Mouse (Mus musculus) embryonic facial prominence, embryonic 15.5 days (tissue): ENCODE data around the gene Lrrc74a. TPM values are rescaled to one million over a fixed set of nuclear protein-coding genes. Genes with fewer than 3 reads are reported as not detected.

Experiments used
- ATAC-seq: fragments of 200-750 bp; cut with Nextera tagmentation; 2 replicates; pipeline ENCODE4 v1.8.0; 2017; ENCODE audit warnings: low read depth, moderate TSS enrichment; ENCODE audit not compliant: insufficient number of reproducible peaks, low FRiP score, low TSS enrichment
- H3K27ac ChIP-seq: fragments of 300-500 bp; sonication (generic); replicated peaks from 2 replicates; pipeline ENCODE4 v1.5.1; 2015; ENCODE audit warnings: mild to moderate bottlenecking, inconsistent platforms
- H3K27me3 ChIP-seq: fragments of 300-500 bp; sonication (generic); 2 replicates; pipeline ENCODE4 v1.6.1; 2015; ENCODE audit warnings: inconsistent platforms
- H3K36me3 ChIP-seq: fragments of 300-500 bp; sonication (generic); 2 replicates; pipeline ENCODE4 v1.6.1; 2015; ENCODE audit warnings: mild to moderate bottlenecking, inconsistent platforms
- H3K4me1 ChIP-seq: fragments of 300-500 bp; sonication (generic); 2 replicates; pipeline ENCODE4 v1.6.1; 2015; ENCODE audit warnings: inconsistent platforms
- H3K4me2 ChIP-seq: fragments of 300-500 bp; sonication (generic); replicated peaks from 2 replicates; pipeline ENCODE4 v1.6.1; 2015; ENCODE audit warnings: mild to moderate bottlenecking, inconsistent platforms
- H3K4me3 ChIP-seq: fragments of 300-500 bp; sonication (generic); replicated peaks from 2 replicates; pipeline ENCODE4 v1.5.1; 2015; ENCODE audit warnings: mild to moderate bottlenecking, inconsistent platforms
- H3K9ac ChIP-seq: fragments of 300-500 bp; sonication (generic); 2 replicates; pipeline ENCODE4 v1.6.1; 2015; ENCODE audit warnings: inconsistent platforms
- H3K9me3 ChIP-seq: fragments of 300-500 bp; sonication (generic); replicated peaks from 2 replicates; pipeline ENCODE4 v1.6.1; 2016; ENCODE audit warnings: inconsistent platforms
- WGBS: fragments of 180-500 bp; shearing (Covaris S2); methylation state at CpG from one replicate; pipeline ENCODE4 v1.1.7; 2015; 5-methylcytosine and 5-hydroxymethylcytosine counted together
- polyA plus RNA-seq: library from polyadenylated mRNA; unstranded; fragments of >200 nt; fragmentation: Nextera tagmentation; extraction: Ambion mirVana; gene quantifications from 2 replicates; pipeline ENCODE4 v1.2.1, GENCODE M21; 2015

The Lrrc74a gene
- polyA plus RNA-seq, 1 experiment from 2014 or later, result not detected

DNA sequence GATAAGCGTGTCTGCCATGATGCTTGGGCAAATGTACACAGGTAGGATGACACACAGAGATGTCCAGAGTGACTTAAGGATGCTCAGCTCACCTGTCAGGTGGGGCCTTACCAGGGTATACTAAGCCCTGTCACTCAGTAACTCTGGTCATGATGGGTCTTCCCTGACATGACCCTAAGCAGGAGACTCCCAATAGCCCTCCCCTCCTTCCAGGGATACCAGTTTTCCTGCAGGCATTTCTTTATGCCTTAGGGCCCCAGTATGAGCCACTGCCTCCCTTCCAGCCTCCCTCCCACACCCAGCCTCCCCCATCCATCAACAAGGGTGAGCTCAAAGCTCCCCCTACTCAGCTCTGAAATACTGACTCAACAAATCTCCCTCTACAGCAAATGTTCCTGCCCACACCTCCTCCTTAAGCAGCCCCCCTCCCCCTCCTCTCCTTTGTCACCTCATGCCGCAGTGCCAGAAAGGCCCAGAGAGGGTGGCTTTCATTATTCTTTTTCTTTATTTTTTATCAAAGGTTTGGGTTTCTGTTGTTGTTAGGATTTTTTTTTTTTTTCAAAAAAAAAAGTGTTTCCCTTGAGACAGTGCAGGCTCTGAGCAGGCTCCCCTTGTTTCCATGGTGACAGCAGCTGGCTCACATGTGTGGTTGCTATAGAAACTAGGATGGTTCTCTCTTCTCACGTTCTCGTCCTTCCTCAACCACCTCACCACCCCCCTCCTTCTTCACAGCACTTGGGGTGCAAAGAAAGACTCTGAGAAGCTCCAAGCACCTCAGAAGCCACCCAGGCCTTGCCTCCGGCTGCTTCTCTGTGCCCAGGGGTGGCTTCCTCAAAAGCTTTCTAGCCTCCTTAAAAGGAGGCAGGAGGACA lies 73.0 kb downstream of the Lrrc74a start:
- Histone ChIP-seq H3K9me3 (no peaks in the 10 kb centered on the region), H3K4me2 (no peak overlapping the region), H3K27me3 (no peaks in the 10 kb centered on the region), H3K27ac (peak overlapping the region; percentile 66), H3K36me3 (no peaks in the 10 kb centered on the region), H3K4me1 (peaks cover 85% of the 10 kb centered on the region), H3K4me3 (no peak overlapping the region), H3K9ac (no peak overlapping the region)
- no peak for ATAC-seq
- 17% methylated on average over 5 of the region's 5 CpGs for WGBS

DNA sequence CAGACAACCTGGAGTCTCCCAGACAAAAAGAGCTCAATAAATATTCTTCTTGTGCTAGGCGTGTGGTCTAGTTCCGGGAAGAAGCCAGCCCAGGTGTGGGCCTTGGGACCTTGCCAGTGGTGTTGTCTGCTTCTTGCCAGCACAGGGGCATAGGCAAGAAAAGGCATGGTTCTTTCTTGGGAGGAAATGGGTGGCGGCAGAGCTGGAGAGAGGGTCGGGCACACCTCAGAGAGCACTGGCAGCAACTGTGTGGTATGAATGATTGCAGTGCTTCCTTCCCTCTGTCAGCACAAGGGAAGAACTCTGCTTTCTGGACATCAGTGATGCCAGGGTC lies 73.6 kb downstream of the Lrrc74a start:
- no peak overlapping the region for H3K4me2 ChIP-seq
- WGBS, result 24% methylated on average over 4 of the region's 4 CpGs
- no peaks in the 10 kb centered on the region for H3K9me3 ChIP-seq
- H3K27ac ChIP-seq, result peak overlapping the region; percentile 66
- H3K4me3 ChIP-seq, result no peak overlapping the region
- H3K27me3 ChIP-seq, result no peaks in the 10 kb centered on the region
- ATAC-seq, result no peak
- H3K9ac ChIP-seq, result no peak overlapping the region
- H3K4me1 ChIP-seq, result peaks cover 79% of the 10 kb centered on the region
- no peaks in the 10 kb centered on the region for H3K36me3 ChIP-seq

DNA sequence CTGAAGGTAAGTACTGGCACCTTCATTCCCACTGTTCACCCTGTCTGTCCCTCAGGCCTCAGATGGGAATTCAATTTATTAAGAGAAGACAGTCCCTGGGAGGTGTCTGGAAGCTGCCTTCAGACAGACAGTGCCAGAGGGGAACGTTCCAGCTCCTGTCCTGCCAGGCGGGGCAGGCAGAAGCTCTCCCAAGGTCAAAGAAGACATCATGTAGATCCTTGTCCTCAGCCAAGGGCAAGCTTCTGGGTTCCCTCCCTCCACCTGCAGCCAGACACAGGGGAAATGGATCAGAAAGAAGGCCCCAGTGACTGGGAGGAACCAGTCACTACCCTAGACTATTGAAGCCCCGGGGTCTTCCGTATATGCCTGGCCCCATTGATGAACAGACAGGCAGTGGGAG lies 74.7 kb downstream of the Lrrc74a start:
- WGBS, result 74% methylated on average over 4 of the region's 4 CpGs
- no peak for ATAC-seq
- peaks cover 69% of the 10 kb centered on the region for H3K4me1 ChIP-seq
- no peak overlapping the region for H3K4me3 ChIP-seq
- H3K4me2 ChIP-seq, result no peak overlapping the region
- H3K9ac ChIP-seq, result no peak overlapping the region
- H3K9me3 ChIP-seq, result no peaks in the 10 kb centered on the region
- no peaks in the 10 kb centered on the region for H3K36me3 ChIP-seq
- H3K27me3 ChIP-seq, result no peaks in the 10 kb centered on the region
- H3K27ac ChIP-seq, result 0 out of 2 replicates have a peak overlapping the region, but pooled peaks have one; percentile 7

- no peak overlapping the region for H3K9ac ChIP-seq
- H3K27ac ChIP-seq, result peak overlapping the region; percentile 84; the same call in 1 of the 2 replicates
- no peak for ATAC-seq
- no peaks in the 10 kb centered on the region for H3K36me3 ChIP-seq
- peaks cover 57% of the 10 kb centered on the region for H3K4me1 ChIP-seq
- no peaks in the 10 kb centered on the region for H3K9me3 ChIP-seq
- no peaks in the 10 kb centered on the region for H3K27me3 ChIP-seq
- H3K4me2 ChIP-seq, result no peak overlapping the region
- 84% methylated on average over 1 of the region's 1 CpGs for WGBS
- no peak overlapping the region for H3K4me3 ChIP-seq
Observed at GRCm38 (mm10) chr12:86810040-86810439, 75.9 kb downstream of the Lrrc74a start.

DNA sequence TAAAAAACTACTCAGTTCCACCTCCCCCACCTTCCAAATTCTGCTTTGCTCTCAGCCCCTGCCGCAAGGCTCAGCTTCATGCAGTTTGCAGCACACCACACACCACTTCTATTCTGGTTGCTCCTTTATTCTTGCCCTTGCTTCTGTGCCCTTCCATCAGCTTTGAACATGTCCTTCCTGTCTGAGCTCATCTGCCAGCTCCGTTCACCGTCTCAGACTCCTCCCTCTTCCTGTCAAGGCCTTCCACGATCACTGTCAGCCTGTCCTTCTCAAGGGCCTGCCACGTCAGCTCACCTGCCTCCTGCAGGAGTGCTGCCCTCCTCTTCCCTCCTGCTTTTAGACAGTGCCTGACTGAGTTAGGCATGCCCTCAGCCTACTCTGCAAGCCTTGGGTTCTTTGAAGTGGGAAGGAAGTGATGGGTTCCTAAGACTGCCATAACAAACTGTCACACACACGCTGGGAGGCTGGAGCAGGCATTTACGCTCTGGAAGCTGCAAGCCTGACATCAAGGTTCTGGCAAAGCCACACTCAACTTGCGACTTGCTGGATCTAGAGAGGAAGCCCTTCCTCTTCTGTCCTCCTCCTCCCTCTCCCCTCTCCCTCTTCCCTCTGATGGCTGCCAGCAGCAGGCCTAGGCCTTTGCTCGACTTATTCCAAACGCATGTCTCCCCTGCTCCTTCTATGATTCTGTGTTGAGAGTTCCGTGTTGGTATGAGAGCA lies 76.7 kb downstream of the Lrrc74a start:
- no peak for ATAC-seq
- no peak overlapping the region for H3K4me2 ChIP-seq
- peak overlapping the region; percentile 84 for H3K27ac ChIP-seq
- no peaks in the 10 kb centered on the region for H3K36me3 ChIP-seq
- no peak overlapping the region for H3K9ac ChIP-seq
- 25% methylated on average over 11 of the region's 11 CpGs for whole genome bisulfite sequencing
- no peak overlapping the region for H3K4me3 ChIP-seq
- no peaks in the 10 kb centered on the region for H3K9me3 ChIP-seq
- H3K4me1 ChIP-seq, result peaks cover 58% of the 10 kb centered on the region
- no peaks in the 10 kb centered on the region for H3K27me3 ChIP-seq

DNA sequence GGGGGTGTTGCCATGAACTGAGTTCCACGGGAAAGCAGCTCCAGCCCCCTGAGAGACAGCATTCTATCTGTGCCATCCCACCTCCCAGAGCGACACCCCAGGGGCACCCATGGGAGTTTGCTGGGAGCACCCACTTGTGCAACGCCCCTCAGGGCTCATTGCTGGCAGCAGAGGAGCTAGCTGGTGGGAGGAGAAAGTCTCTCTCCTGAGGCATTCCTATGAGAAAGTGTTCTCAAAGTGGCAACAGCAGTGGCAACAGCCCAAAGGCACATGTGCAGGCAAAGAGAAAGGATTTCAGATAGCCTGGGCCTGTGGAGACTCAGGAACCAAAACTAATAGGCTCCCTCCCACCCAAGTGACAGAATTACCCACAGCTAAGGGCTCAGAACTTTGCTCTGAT lies 78.6 kb downstream of the Lrrc74a start:
- Histone ChIP-seq H3K27me3 (no peaks in the 10 kb centered on the region), H3K9me3 (no peaks in the 10 kb centered on the region), H3K4me1 (peaks cover 57% of the 10 kb centered on the region), H3K27ac (no peak overlapping the region), H3K36me3 (no peaks in the 10 kb centered on the region), H3K4me3 (no peak overlapping the region), H3K9ac (no peak overlapping the region), H3K4me2 (no peak overlapping the region)
- 61% methylated on average over 3 of the region's 3 CpGs for WGBS
- no peak for ATAC-seq

Other genes with a start within 250 kb of the Lrrc74a start
- 12.3 and 14.1 TPM in 2 replicates for gene Vash1, start 55.7 kb upstream of the Lrrc74a start, polyA plus RNA-seq
- gene Angel1, start 7.9 kb upstream of the Lrrc74a start, polyA plus RNA-seq, result 12.1 and 12.4 TPM in 2 replicates
- gene Irf2bpl, start 150.4 kb downstream of the Lrrc74a start, polyA plus RNA-seq, result 45.2 and 50.6 TPM in 2 replicates
- gene Cipc, start 212.7 kb downstream of the Lrrc74a start, polyA plus RNA-seq, result 20.3 and 23.2 TPM in 2 replicates